7 mouse cellular contexts compared by ENCODE assay signal in genomic region chr12:84918809-84919208, GRCm38 (mm10).
"Had no signal": no experiment of that assay in that cellular context is flagged by ENCODE, and none has a peak within 500 bp of the region (broad histone marks: within the 10 kb centered on the region; RNA-seq: fewer than 3 reads in every experiment).

No protein-coding gene starts in this region.

- DNase-seq: kidney, postnatal 14 days; lung, embryonic 14.5 days; lung, postnatal 10 days; lung, postnatal 4 days; midbrain, embryonic 14.5 days; thymus, adult 2 months; thymus, postnatal 25 days had no signal
